ENCODE assay signal across 34 mouse cellular contexts in genomic region chr3:117366041-117366440, GRCm38 (mm10). TPM values are rescaled to one million over a fixed set of nuclear protein-coding genes. Genes with fewer than 3 reads are reported as not detected.
"Had no signal": no experiment of that assay in that cellular context is flagged by ENCODE, and none has a peak within 500 bp of the region (broad histone marks: within the 10 kb centered on the region; RNA-seq: fewer than 3 reads in every experiment).

No protein-coding gene starts in this region.

- H3K4me1 ChIP-seq: limb, embryonic 10.5 days; limb, embryonic 12.5 days; limb, embryonic 13.5 days; limb, embryonic 15.5 days; liver, embryonic 12.5 days; liver, embryonic 13.5 days; liver, embryonic 15.5 days; lung, embryonic 15.5 days; megakaryocyte, embryonic 14.5 days; midbrain, embryonic 10.5 days; midbrain, embryonic 12.5 days; midbrain, embryonic 13.5 days; midbrain, embryonic 15.5 days; neural tube, embryonic 12.5 days had no signal

- H3K4me3 ChIP-seq: limb, embryonic 10.5 days; limb, embryonic 12.5 days; limb, embryonic 13.5 days; limb, embryonic 15.5 days; liver, embryonic 12.5 days; liver, embryonic 13.5 days; liver, embryonic 15.5 days; lung, embryonic 15.5 days; megakaryocyte, embryonic 14.5 days; midbrain, embryonic 10.5 days; midbrain, embryonic 12.5 days; midbrain, embryonic 13.5 days; midbrain, embryonic 15.5 days; myocyte; neural tube, embryonic 12.5 days had no signal

- H3K27ac ChIP-seq: limb, embryonic 10.5 days; limb, embryonic 12.5 days; limb, embryonic 13.5 days; limb, embryonic 15.5 days; liver, embryonic 12.5 days; liver, embryonic 13.5 days; liver, embryonic 14.5 days; liver, embryonic 15.5 days; lung, embryonic 15.5 days; macrophage; midbrain, embryonic 10.5 days; midbrain, embryonic 12.5 days; midbrain, embryonic 13.5 days; midbrain, embryonic 15.5 days; neural tube, embryonic 12.5 days had no signal

- H3K36me3 ChIP-seq: limb, embryonic 10.5 days; limb, embryonic 12.5 days; limb, embryonic 13.5 days; limb, embryonic 15.5 days; liver, embryonic 12.5 days; liver, embryonic 13.5 days; liver, embryonic 15.5 days; lung, embryonic 15.5 days; midbrain, embryonic 10.5 days; midbrain, embryonic 12.5 days; midbrain, embryonic 13.5 days; midbrain, embryonic 15.5 days; neural tube, embryonic 12.5 days had no signal

- H3K27me3 ChIP-seq: limb, embryonic 15.5 days; liver, embryonic 15.5 days; lung, embryonic 15.5 days; megakaryocyte, embryonic 14.5 days; midbrain, embryonic 12.5 days; midbrain, embryonic 13.5 days; midbrain, embryonic 15.5 days; neural tube, embryonic 12.5 days had no signal

- H3K9me3 ChIP-seq: limb, embryonic 10.5 days; limb, embryonic 12.5 days; limb, embryonic 13.5 days; limb, embryonic 15.5 days; liver, embryonic 12.5 days; liver, embryonic 13.5 days; liver, embryonic 15.5 days; lung, embryonic 15.5 days; megakaryocyte, embryonic 14.5 days; midbrain, embryonic 10.5 days; midbrain, embryonic 12.5 days; midbrain, embryonic 13.5 days; midbrain, embryonic 15.5 days; neural tube, embryonic 12.5 days had no signal

- DNase-seq: left cerebral cortex, postnatal 4 days; liver; liver, embryonic 13.5 days; liver, postnatal 0 days; lung, adult 18-20 months; lung, adult 2 months; lung, embryonic 14.5 days; lung, postnatal 10 days; lung, postnatal 14 days; lung, postnatal 36 days; lung, postnatal 4 days; midbrain, embryonic 14.5 days had no signal

- H3K9ac ChIP-seq: limb, embryonic 12.5 days; limb, embryonic 13.5 days; limb, embryonic 15.5 days; liver, embryonic 12.5 days; liver, embryonic 13.5 days; liver, embryonic 14.5 days; liver, embryonic 15.5 days; liver, postnatal 0 days; lung, embryonic 14.5 days; lung, embryonic 15.5 days; midbrain, embryonic 12.5 days; midbrain, embryonic 13.5 days; midbrain, embryonic 15.5 days; neural tube, embryonic 12.5 days had no signal

- H3K4me2 ChIP-seq: limb, embryonic 12.5 days; limb, embryonic 13.5 days; limb, embryonic 15.5 days; liver, embryonic 11.5 days; liver, embryonic 12.5 days; liver, embryonic 13.5 days; liver, embryonic 15.5 days; lung, embryonic 14.5 days; lung, embryonic 15.5 days; midbrain, embryonic 11.5 days; midbrain, embryonic 12.5 days; midbrain, embryonic 13.5 days; midbrain, embryonic 15.5 days; neural tube, embryonic 12.5 days had no signal

RNA-seq across cellular contexts. Expression of gene Plppr4, which starts 5.4 kb away (rescaled TPM):
- total RNA-seq: liver, adult 2 months; megakaryocyte progenitor cell, adult 5-6 weeks; megakaryocyte-erythroid progenitor cell, adult 5-6 weeks; monocyte, adult 5-6 weeks had no signal
- polyA plus RNA-seq: liver, adult 2 months; myocyte had no signal
